Mouse (Mus musculus): Measurements from ENCODE around the gene Tmem177.

DNA sequence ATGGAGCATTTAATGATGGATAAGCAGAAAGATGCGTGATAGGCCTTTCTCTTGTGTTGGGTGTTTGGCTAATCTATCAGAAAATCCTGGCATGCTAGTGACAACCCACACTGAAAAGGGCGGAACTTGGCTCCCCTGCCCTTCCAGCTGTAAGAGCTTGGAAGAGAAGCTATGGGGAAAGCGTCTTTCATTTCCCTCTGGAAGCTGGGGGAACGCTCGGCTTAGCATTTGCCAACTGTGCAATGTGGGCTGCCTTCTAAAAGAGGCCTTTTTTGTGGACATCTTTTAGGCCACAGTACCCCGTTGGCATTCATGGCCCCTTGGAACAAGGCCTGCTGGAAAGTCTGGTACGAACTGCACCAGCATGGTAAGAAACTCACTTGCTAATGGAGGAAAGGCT, 34.1 kb downstream of the Tmem177 start:
- TF ChIP-seq POLR2A (IDR thresholded peaks at IDR 0.05; ENCODE audit: insufficient read length, low read depth) (no peak), USF1 (IDR thresholded peaks at IDR 0.05; ENCODE audit: low read depth) (no peak), MYOD1 (IDR thresholded peaks at IDR 0.05; ENCODE audit: control insufficient read depth in 1 of 3, insufficient read length in 2 of 3, low read depth in 2 of 3) (no peak), TCF12 (IDR thresholded peaks at IDR 0.05; ENCODE audit: insufficient read depth, poor library complexity, severe bottlenecking) (no peak), MAX (IDR thresholded peaks at IDR 0.05; ENCODE audit: low read depth) (no peak), SRF (IDR thresholded peaks at IDR 0.05; ENCODE audit: control insufficient read depth, insufficient read length, low read depth) (no peak), TCF3 (IDR thresholded peaks at IDR 0.05; ENCODE audit: insufficient read length, low read depth) (no peak), E2F4 (IDR thresholded peaks at IDR 0.05; ENCODE audit: insufficient read depth) (no peak), CEBPB (IDR thresholded peaks at IDR 0.05; ENCODE audit: insufficient read depth, poor library complexity, severe bottlenecking) (no peak), POLR2AphosphoS2 (IDR thresholded peaks at IDR 0.05; ENCODE audit: insufficient read length, low read depth) (no peak)

Measured in myocyte (in vitro differentiated cells).